Mouse (Mus musculus) liver, postnatal 0 days (tissue): ENCODE data around the gene Cmpk2.

Experiments
- CTCF ChIP-seq: sonication (generic); IDR thresholded peaks from 2 replicates; pipeline ENCODE4 v1.5.1; 2016; ENCODE audit warnings: antibody characterized with exemption, low read depth
- EP300 ChIP-seq: IDR thresholded peaks from 2 replicates; pipeline ENCODE4 v1.6.1; 2016; ENCODE audit warnings: antibody characterized with exemption, low read depth, mild to moderate bottlenecking

DNA sequence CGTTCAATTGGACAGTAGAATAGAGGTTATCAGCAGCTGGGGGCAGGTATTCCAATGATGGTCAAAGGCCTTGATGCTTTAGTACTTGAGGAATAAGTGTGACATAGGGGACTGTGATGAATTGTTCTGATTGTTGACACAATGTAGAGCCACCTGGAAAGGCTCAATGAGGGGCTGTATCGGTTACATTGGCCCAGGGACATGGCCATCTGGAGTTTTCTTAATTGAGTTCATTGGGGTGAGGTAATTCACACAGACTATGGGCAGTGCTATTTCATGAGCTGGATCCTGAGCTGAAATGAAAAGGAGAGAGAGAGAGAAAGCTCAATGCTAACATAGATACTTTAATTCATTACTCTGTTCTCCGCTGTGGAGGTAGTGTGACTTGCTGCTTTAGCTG lies 31.1 kb upstream of the Cmpk2 start:
- no peak for TF ChIP-seq CTCF
- no peak for TF ChIP-seq EP300
